Mouse (Mus musculus): ENCODE measurements around the gene Itgb1bp1.
A peak's percentile ranks its signal among the peaks of the same experiment; 100 is the strongest.

Gene Itgb1bp1

GRCm38 (mm10) chr12:21286243-21286622, at the start of gene Itgb1bp1:
Gene Itgb1bp1, minus strand, starts transcription at chr12:21286284.
- DNase-seq (ENCODE audit: low read depth, low spot score), result peak; percentile 97

GRCm38 (mm10) chr12:21335869-21336268, 49.8 kb upstream of the Itgb1bp1 start:
- peak; percentile 88 for DNase-seq (ENCODE audit: low read depth, low spot score)

GRCm38 (mm10) chr12:21333766-21334165, 47.7 kb upstream of the Itgb1bp1 start:
- DNase-seq (ENCODE audit: low read depth, low spot score), result no peak

- DNase-seq (ENCODE audit: low read depth, low spot score), result no peak
Measured at GRCm38 (mm10) chr12:21333021-21333420, 46.9 kb upstream of the Itgb1bp1 start.

- no peak for DNase-seq (ENCODE audit: low read depth, low spot score)
Measured at GRCm38 (mm10) chr12:21331711-21332110, 45.6 kb upstream of the Itgb1bp1 start.

- DNase-seq (ENCODE audit: low read depth, low spot score), result no peak
Measured at GRCm38 (mm10) chr12:21330961-21331576, 45.0 kb upstream of the Itgb1bp1 start.

- no peak for DNase-seq (ENCODE audit: low read depth, low spot score)
Measured at GRCm38 (mm10) chr12:21329661-21330400, 43.7 kb upstream of the Itgb1bp1 start.

GRCm38 (mm10) chr12:21326325-21326724, 40.2 kb upstream of the Itgb1bp1 start:
- no peak for DNase-seq (ENCODE audit: low read depth, low spot score)

- no peak for DNase-seq (ENCODE audit: low read depth, low spot score)
Measured at GRCm38 (mm10) chr12:21325266-21325665, 39.2 kb upstream of the Itgb1bp1 start.

- DNase-seq (ENCODE audit: low read depth, low spot score), result no peak
Measured at GRCm38 (mm10) chr12:21324101-21324500, 38.0 kb upstream of the Itgb1bp1 start.

- no peak for DNase-seq (ENCODE audit: low read depth, low spot score)
Measured at GRCm38 (mm10) chr12:21322856-21323255, 36.8 kb upstream of the Itgb1bp1 start.

- DNase-seq (ENCODE audit: low read depth, low spot score), result no peak
Measured at GRCm38 (mm10) chr12:21322296-21322695, 36.2 kb upstream of the Itgb1bp1 start.

GRCm38 (mm10) chr12:21321170-21321569, 35.1 kb upstream of the Itgb1bp1 start:
- DNase-seq (ENCODE audit: low read depth, low spot score), result no peak

GRCm38 (mm10) chr12:21320317-21320716, 34.2 kb upstream of the Itgb1bp1 start:
- DNase-seq (ENCODE audit: low read depth, low spot score), result peak; percentile 79

GRCm38 (mm10) chr12:21318143-21318895, 32.2 kb upstream of the Itgb1bp1 start:
- DNase-seq (ENCODE audit: low read depth, low spot score), result peak; percentile 84

- DNase-seq (ENCODE audit: low read depth, low spot score), result no peak
Measured at GRCm38 (mm10) chr12:21316869-21317265, 30.8 kb upstream of the Itgb1bp1 start.

GRCm38 (mm10) chr12:21315923-21316868, 30.1 kb upstream of the Itgb1bp1 start, which contains the start of gene Iah1:
Gene Iah1, plus strand, starts transcription at chr12:21316389.
- peak; percentile 93 for DNase-seq (ENCODE audit: low read depth, low spot score)

GRCm38 (mm10) chr12:21312201-21312600, 26.1 kb upstream of the Itgb1bp1 start:
- DNase-seq (ENCODE audit: low read depth, low spot score), result peak; percentile 71

- DNase-seq (ENCODE audit: low read depth, low spot score), result no peak
Measured at GRCm38 (mm10) chr12:21306721-21307120, 20.6 kb upstream of the Itgb1bp1 start.

GRCm38 (mm10) chr12:21305741-21306140, 19.7 kb upstream of the Itgb1bp1 start:
- DNase-seq (ENCODE audit: low read depth, low spot score), result no peak

- DNase-seq (ENCODE audit: low read depth, low spot score), result no peak
Measured at GRCm38 (mm10) chr12:21302361-21302783, 16.3 kb upstream of the Itgb1bp1 start.

All from A20 (cell line).